Mouse (Mus musculus): ENCODE results near the gene Nfix. TPM values are rescaled to one million over a fixed set of nuclear protein-coding genes. Genes with fewer than 3 reads are reported as not detected.

Gene Nfix
- polyA plus RNA-seq, 1 experiment: 46.8 TPM

DNA sequence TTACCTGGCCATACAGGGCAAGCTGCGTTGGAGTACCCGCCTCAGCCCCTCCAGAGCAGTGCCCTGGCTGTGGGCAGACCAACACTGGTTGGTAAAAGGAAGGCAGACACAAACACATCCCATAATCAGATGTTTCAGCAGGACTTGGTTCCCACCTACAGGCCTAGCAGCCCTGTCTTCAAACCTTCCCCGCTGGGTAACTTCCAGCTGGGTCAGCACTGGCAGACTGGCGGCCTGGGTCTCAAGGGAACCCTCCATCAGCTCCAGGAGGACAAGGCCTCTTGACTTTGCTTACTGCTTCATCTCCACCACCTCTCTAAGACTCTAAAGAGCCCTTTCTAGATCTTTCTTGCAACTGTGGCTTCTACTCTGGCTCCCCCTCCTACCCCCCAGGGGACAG is 63.6 kb downstream of the Nfix start:
- no peak for TF ChIP-seq CTCF (IDR thresholded peaks at IDR 0.05; ENCODE audit: borderline replicate concordance, extremely low read depth, insufficient read depth, insufficient read length)
- no peak for DNase-seq (ENCODE audit: low read depth)

DNA sequence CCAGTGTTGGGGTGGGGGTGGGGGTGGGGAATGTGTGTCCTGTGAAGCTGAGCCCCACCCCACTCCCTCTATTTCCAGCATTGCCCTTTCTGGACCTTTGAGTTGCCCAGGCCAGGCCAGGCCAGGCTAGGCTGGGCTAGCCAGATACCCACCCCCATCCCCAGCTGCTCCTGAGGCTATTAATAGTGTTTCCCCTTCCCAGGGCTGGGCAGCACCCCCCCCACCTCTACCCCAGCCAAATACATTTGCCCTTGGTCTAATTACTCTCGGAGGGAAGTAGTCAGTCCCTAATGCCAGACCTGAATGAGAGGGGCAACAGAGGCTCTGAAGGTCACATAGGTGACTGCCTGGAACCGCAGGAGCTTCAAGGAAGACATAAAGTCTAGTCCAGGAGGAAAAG is 64.5 kb downstream of the Nfix start:
- no peak for TF ChIP-seq CTCF (IDR thresholded peaks at IDR 0.05; ENCODE audit: borderline replicate concordance, extremely low read depth, insufficient read depth, insufficient read length)
- no peak for TF ChIP-seq POLR2A (IDR thresholded peaks at IDR 0.05; ENCODE audit: borderline replicate concordance, extremely low read depth, insufficient read depth, insufficient read length, poor library complexity, severe bottlenecking)
- no peak for DNase-seq (ENCODE audit: low read depth)

DNA sequence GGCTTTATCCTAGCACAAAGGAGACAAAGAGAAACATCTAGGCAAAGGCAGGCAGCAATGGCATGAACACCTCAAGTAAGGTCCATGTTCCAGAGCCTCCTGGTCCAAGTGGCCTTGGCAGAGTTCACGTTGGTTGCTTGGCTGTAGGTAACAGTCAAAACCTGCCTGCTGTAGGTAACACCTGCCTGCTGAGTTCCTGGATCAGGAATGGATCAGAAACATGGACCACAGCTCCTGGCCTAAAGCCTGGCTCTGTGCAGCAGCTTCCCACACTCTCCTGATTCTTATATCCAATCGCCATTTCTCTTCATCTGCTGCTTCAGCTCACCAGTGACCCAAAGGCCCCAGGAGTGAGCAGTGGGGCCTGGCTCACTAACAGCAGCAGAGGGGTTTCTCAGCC is 65.5 kb downstream of the Nfix start:
- no peak for DNase-seq (ENCODE audit: low read depth)
- TF ChIP-seq POLR2A (IDR thresholded peaks at IDR 0.05; ENCODE audit: borderline replicate concordance, extremely low read depth, insufficient read depth, insufficient read length, poor library complexity, severe bottlenecking): no peak
- TF ChIP-seq CTCF (IDR thresholded peaks at IDR 0.05; ENCODE audit: borderline replicate concordance, extremely low read depth, insufficient read depth, insufficient read length): no peak

DNA sequence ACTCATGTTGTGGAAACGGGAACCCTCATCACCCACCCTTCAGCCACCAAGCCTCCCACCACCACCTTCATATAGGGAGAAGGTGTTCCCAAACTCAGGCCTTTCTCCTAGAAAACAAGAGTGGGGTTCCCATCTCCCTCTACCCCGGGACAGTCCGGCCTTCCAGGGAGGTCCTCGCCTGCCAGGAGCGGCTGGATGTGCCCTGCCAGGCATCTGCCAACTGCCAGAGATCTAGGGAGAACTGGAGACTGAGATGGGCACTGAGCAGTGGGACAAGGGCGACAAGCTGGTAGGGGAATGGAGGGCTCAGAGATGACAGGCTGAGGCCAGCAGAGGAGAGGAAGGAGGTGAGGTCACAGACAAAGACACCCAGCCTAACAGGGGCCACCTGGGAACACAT is 66.2 kb downstream of the Nfix start:
- TF ChIP-seq CTCF (IDR thresholded peaks at IDR 0.05; ENCODE audit: borderline replicate concordance, extremely low read depth, insufficient read depth, insufficient read length) (no peak), POLR2A (IDR thresholded peaks at IDR 0.05; ENCODE audit: borderline replicate concordance, extremely low read depth, insufficient read depth, insufficient read length, poor library complexity, severe bottlenecking) (no peak)
- DNase-seq (ENCODE audit: low read depth): no peak

DNA sequence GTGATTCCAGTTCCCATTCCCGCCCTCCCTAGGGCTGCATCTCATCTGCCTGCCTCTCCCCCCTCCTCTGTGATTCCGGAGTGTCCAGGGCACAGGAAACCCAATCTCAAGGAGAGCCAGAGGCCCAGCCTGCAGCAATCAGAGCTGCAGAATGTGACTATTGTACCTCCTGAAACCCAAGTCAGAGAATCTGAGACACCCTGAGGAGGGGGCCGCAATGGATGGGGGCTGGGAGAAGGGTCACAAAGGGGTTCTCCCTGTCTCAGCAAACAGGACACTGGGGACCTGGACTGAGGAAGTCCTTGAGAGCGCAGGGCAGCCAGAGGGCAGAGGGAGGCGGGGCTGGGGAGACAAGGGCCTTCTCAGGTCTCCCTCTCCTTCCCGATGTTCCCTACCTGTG is 67.1 kb downstream of the Nfix start:
- no peak for DNase-seq (ENCODE audit: low read depth)
- TF ChIP-seq POLR2A (IDR thresholded peaks at IDR 0.05; ENCODE audit: borderline replicate concordance, extremely low read depth, insufficient read depth, insufficient read length, poor library complexity, severe bottlenecking) (no peak), CTCF (IDR thresholded peaks at IDR 0.05; ENCODE audit: borderline replicate concordance, extremely low read depth, insufficient read depth, insufficient read length) (no peak)

DNA sequence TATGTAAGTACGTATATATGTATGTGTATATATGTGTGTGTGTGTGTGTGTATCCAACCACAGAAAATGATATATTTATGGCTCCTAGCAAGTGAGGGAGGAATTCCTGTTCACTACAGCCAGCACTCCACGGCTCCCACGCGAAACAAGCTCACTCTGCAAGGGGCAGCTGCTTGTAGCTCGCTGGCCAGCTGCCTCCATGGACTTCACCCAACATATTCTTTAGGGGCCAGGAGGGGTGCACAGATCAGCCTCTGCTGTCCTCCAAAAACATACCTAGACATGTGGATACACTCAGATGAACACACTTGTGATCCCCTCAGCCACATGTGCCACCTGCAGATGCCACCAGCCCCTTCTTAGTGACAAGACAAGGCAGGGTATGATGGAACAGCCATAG is 67.6 kb downstream of the Nfix start:
- DNase-seq (ENCODE audit: low read depth): no peak

DNA sequence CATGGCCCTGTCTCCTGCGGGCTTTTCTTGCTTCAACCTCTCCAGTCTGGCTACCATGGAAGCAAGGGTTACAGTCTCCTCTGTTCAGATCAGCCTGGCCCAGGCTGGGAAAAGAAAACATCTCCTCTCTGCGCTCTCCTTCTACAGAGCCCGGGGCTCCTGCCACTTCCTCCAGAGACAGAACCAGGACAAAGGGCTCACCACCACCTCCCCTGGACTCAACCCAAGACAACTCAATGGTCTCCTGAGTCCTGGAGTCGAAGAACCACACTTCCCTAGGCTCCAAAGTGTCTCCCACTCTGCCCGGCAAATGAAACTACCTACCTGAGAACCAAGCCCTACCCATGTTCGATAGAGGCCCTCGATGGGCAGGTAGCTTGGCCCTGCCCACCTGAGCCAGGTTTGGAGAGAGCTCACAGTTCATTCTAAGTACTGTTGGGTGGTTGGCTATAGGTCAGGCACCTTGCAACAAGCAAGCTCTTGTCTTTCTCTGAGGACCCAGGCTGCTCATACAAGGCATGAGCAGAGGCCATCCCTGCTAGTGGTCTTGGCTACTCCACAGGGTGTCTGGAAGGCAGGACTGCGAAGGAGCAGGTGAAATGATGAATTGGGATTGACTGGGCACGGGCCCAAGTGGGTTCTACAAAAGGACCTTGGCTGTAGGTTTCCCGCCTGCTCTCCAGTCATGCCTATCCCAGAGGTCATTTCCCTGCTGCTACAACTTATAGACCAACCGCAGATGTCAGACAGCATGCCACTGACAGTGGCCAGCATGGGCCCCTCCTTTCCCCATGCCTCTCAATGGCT is 68.6 kb downstream of the Nfix start:
- TF ChIP-seq POLR2A (IDR thresholded peaks at IDR 0.05; ENCODE audit: borderline replicate concordance, extremely low read depth, insufficient read depth, insufficient read length, poor library complexity, severe bottlenecking): no peak
- no peak for TF ChIP-seq CTCF (IDR thresholded peaks at IDR 0.05; ENCODE audit: borderline replicate concordance, extremely low read depth, insufficient read depth, insufficient read length)
- peak; percentile 66 for DNase-seq (ENCODE audit: low read depth)

More for the DNA sequence above, 67.6 kb downstream of the Nfix start:
- no peak for TF ChIP-seq CTCF (IDR thresholded peaks at IDR 0.05; ENCODE audit: borderline replicate concordance, extremely low read depth, insufficient read depth, insufficient read length)

DNA sequence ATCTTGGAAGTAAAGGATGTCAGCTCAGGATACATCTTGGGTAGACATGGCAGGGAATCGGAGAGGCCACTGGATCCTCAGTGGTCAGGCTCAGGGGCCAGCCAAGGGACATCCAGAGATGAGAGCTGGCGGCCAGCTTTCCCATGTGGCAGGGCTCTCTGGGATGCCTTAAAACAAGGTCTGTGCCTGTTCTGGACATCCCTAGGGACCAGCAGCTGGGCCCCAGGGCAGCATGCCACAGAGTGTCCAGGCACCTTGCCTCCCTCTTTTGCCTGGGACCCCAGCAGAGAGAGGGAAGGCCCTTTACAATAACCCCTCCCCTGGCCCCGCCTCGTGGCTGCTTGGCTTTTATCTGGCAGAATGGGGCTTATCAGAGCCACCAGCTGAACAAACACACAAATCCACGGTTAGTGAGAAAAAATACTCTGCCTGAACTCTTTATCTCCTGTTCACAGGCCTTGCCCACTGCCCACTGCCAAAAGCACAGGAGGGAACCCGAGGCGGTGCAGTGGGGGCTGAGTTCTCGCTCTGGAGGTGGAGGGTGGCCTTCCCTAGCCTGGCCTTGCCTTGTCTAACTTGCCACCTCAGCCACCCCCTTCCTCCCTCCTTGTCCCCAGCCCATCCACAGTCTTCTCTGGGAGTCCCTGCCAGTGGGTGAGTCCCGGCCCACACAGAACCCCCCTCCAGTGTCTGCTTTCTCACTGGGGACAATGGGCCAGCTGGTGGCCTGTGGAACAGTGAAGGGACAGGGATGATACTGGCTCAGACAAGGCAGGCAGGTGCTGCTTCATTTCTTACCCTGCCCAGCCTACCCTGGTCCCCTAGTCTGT is 69.4 kb downstream of the Nfix start:
- TF ChIP-seq CTCF (IDR thresholded peaks at IDR 0.05; ENCODE audit: borderline replicate concordance, extremely low read depth, insufficient read depth, insufficient read length): no peak
- peak; percentile 79 for DNase-seq (ENCODE audit: low read depth)

DNA sequence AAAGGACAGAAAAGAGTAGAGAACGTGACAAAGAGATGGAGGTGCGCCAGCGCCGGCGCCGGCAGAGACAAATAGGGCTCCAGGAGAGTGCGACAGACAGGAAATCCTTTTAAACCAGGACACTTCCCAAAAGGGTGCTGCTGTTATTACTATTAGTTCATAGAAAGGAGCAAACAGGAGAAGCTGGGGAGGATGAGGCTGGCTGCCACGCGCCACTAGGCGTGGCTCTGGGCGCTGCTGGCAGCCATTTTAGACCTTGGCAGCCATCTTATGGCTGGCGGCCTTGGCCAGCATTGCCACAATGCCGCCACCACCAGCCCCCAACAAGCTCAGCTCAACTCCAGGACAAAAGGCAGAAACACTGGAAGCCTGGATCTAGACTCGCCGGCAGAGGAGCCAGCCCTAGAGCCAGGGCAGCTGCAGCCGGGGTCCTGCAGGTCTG is 70.2 kb downstream of the Nfix start:
- DNase-seq (ENCODE audit: low read depth): peak; percentile 79

DNA sequence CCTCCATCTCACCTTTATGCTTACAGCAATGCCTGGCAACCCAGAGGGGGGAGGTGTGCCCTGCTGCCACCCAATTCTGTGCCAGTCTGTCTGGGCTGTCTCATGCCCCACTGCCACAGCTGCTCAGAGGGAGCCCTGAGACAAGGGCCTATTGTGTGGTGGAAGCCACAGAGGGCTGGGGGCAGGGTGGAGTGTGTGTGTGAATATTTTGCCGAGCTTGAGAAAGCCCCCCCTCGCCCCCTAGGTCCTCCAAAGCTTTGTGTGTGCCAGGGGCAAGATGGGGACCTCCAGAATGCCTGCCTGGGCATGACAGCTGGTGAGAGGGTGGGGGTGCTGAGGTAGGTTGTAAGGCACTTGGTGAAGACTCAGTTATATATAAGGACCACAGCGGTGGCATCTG is 71.7 kb downstream of the Nfix start:
- no peak for TF ChIP-seq POLR2A (IDR thresholded peaks at IDR 0.05; ENCODE audit: borderline replicate concordance, extremely low read depth, insufficient read depth, insufficient read length, poor library complexity, severe bottlenecking)
- no peak for TF ChIP-seq CTCF (IDR thresholded peaks at IDR 0.05; ENCODE audit: borderline replicate concordance, extremely low read depth, insufficient read depth, insufficient read length)
- DNase-seq (ENCODE audit: low read depth): peak; percentile 96

More for the DNA sequence above, 70.2 kb downstream of the Nfix start:
- TF ChIP-seq POLR2A (IDR thresholded peaks at IDR 0.05; ENCODE audit: borderline replicate concordance, extremely low read depth, insufficient read depth, insufficient read length, poor library complexity, severe bottlenecking) (no peak), CTCF (IDR thresholded peaks at IDR 0.05; ENCODE audit: borderline replicate concordance, extremely low read depth, insufficient read depth, insufficient read length) (no peak)

DNA sequence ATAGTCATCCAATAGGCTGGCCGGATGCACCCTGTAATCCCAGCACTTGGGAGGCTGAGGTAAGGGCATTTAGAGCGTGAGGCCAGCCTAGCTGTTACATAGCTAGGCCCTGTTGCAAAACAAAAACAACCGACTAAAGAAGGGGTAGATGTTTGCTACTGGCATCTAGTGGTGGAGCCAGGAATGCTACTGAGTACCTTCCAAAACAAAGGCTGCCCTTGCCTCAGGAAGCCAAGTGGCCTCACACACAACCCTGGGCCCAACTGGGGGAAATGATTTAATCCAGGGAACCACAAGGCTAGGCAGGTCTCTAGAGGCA is 74.2 kb downstream of the Nfix start:
- peak; percentile 76 for DNase-seq (ENCODE audit: low read depth)
- TF ChIP-seq CTCF (IDR thresholded peaks at IDR 0.05; ENCODE audit: borderline replicate concordance, extremely low read depth, insufficient read depth, insufficient read length) (peak; percentile 42; the same call in 1 of the 2 replicates), POLR2A (IDR thresholded peaks at IDR 0.05; ENCODE audit: borderline replicate concordance, extremely low read depth, insufficient read depth, insufficient read length, poor library complexity, severe bottlenecking) (no peak)

Data from brain, embryonic 14.5 days (tissue).